Mouse (Mus musculus): Measurements from ENCODE around the gene Cd276.

- no peak for TF ChIP-seq CTCF (conservative IDR thresholded peaks at IDR 0.05; ENCODE audit: insufficient read depth, insufficient read length, low read depth, low read length)
- no peak for TF ChIP-seq POLR2A (IDR thresholded peaks at IDR 0.05; ENCODE audit: low read depth, low read length)
These were observed 955 bp downstream of the Cd276 start for GRCm38 (mm10) chr9:58554056-58554907.

All from kidney, adult 2 months (tissue).